Mouse (Mus musculus) natural killer cell, adult 2 months (primary cell): Measurements from ENCODE around the gene Prickle4.

Experiments
- DNase-seq, 2 experiments: peaks; one replicate each; pipeline ENCODE4 v3.0.0; 2022; ENCODE audit warnings: low spot score in 2 of 2

Gene Prickle4

GRCm38 (mm10) chr17:47706196-47706595 is 11.7 kb upstream of the Prickle4 start:
- DNase-seq: no peak

- no peak for DNase-seq
Measured at GRCm38 (mm10) chr17:47704692-47705091, 10.2 kb upstream of the Prickle4 start.

- no peak for DNase-seq
Measured at GRCm38 (mm10) chr17:47703556-47703955, 9.0 kb upstream of the Prickle4 start.

GRCm38 (mm10) chr17:47702548-47703345 is 8.2 kb upstream of the Prickle4 start:
- DNase-seq: no peak

GRCm38 (mm10) chr17:47701793-47702192 is 7.3 kb upstream of the Prickle4 start:
- DNase-seq: no peak

GRCm38 (mm10) chr17:47699055-47699454 is 4.5 kb upstream of the Prickle4 start:
- no peak for DNase-seq

- DNase-seq: no peak
Measured at GRCm38 (mm10) chr17:47698156-47698555, 3.6 kb upstream of the Prickle4 start.

- DNase-seq: no peak
Measured at GRCm38 (mm10) chr17:47695337-47695710, 788 bp upstream of the Prickle4 start.

- no peak for DNase-seq
Measured at GRCm38 (mm10) chr17:47694442-47694502, 264 bp downstream of the Prickle4 start, which contains the start of gene Gm21981. TSS of gene Gm21981 (minus strand) at chr17:47694455.

GRCm38 (mm10) chr17:47693671-47694441 is 680 bp downstream of the Prickle4 start:
- no peak for DNase-seq

GRCm38 (mm10) chr17:47691650-47692049 is 2.9 kb downstream of the Prickle4 start:
- DNase-seq: no peak

- DNase-seq: no peak
Measured at GRCm38 (mm10) chr17:47689894-47690293, 4.6 kb downstream of the Prickle4 start.

- DNase-seq: peak; percentile 50
Measured at GRCm38 (mm10) chr17:47688608-47689575, 5.6 kb downstream of the Prickle4 start, which contains the start of gene Frs3. TSS of gene Frs3 (plus strand) at chr17:47689030.

- DNase-seq: no peak
Measured at GRCm38 (mm10) chr17:47688344-47688607, 6.3 kb downstream of the Prickle4 start, which contains the start of gene Tomm6. TSS of gene Tomm6 (minus strand) at chr17:47688386.

- peak; percentile 85 to 91 for DNase-seq
Measured at GRCm38 (mm10) chr17:47687409-47688343, 6.9 kb downstream of the Prickle4 start.

- peak; percentile 37 to 57 for DNase-seq
Measured at GRCm38 (mm10) chr17:47682836-47683235, 11.7 kb downstream of the Prickle4 start.

- DNase-seq: no peak
Measured at GRCm38 (mm10) chr17:47678702-47679101, 15.8 kb downstream of the Prickle4 start.

GRCm38 (mm10) chr17:47678238-47678637 is 16.3 kb downstream of the Prickle4 start:
- no peak for DNase-seq

GRCm38 (mm10) chr17:47676581-47676980 is 18.0 kb downstream of the Prickle4 start:
- DNase-seq: peak in 1 of 2 experiments; percentile 43

GRCm38 (mm10) chr17:47672311-47673111 is 22.0 kb downstream of the Prickle4 start:
- DNase-seq: no peak

GRCm38 (mm10) chr17:47671988-47672310 is 22.6 kb downstream of the Prickle4 start:
- DNase-seq: no peak
